Mouse (Mus musculus): ENCODE measurements around the gene Nr2c2ap. TPM values are rescaled to one million over a fixed set of nuclear protein-coding genes. Genes with fewer than 3 reads are reported as not detected.

The Nr2c2ap gene
- polyA plus RNA-seq, 1 experiment from 2014 or later, result 38.0 TPM

- Histone ChIP-seq H3K4me1 (replicated peaks) (peaks cover 18% of the 10 kb centered on the region), H3K27ac (no peak overlapping the region), H3K36me3 (peaks cover 12% of the 10 kb centered on the region), H3K9me3 (no peaks in the 10 kb centered on the region), H3K27me3 (ENCODE audit: insufficient read depth, poor library complexity, severe bottlenecking) (peaks cover 4% of the 10 kb centered on the region; the same call in 1 of the 2 replicates), H3K4me3 (no peak overlapping the region)
- WGBS, result 73% methylated on average over 3 of the region's 3 CpGs
- DNase-seq (ENCODE audit: low spot score), result no peak
These were observed 2.7 kb upstream of the Nr2c2ap start for GRCm38 (mm10) chr8:70128435-70128834.

GRCm38 (mm10) chr8:70129309-70129952 lies 1.7 kb upstream of the Nr2c2ap start:
- DNase-seq (ENCODE audit: low spot score), result no peak
- Histone ChIP-seq H3K36me3 (peaks cover 22% of the 10 kb centered on the region), H3K9me3 (no peaks in the 10 kb centered on the region), H3K4me3 (no peak overlapping the region), H3K27me3 (ENCODE audit: insufficient read depth, poor library complexity, severe bottlenecking) (no peaks in the 10 kb centered on the region; the same call in 1 of the 2 replicates), H3K27ac (no peak overlapping the region), H3K4me1 (replicated peaks) (peaks cover 18% of the 10 kb centered on the region)
- 70% methylated on average over 9 of the region's 9 CpGs for WGBS

DNA sequence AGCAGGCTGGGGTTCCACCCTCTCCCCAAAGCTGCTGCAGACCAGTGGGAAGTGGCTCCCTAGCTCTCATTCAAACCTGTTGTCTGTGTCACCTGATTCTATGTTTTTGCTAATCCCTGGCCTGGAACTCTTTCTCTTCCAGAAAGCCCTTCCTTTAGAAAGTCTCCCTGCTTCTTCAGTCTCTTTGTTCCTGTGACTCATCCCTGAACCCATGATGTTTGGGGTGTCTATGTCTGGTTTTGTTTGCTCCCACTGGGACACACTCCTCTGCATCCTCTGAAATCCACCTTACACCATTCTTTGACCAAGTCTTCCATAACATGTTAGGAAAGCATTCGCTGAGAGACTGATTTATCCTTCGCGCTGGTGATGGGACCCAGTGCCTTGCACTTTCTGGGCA lies 1.1 kb upstream of the Nr2c2ap start:
- Histone ChIP-seq H3K27ac (no peak overlapping the region), H3K4me3 (no peak overlapping the region), H3K27me3 (ENCODE audit: insufficient read depth, poor library complexity, severe bottlenecking) (no peaks in the 10 kb centered on the region; the same call in 1 of the 2 replicates), H3K9me3 (no peaks in the 10 kb centered on the region), H3K4me1 (replicated peaks) (peaks cover 18% of the 10 kb centered on the region), H3K36me3 (peaks cover 29% of the 10 kb centered on the region)
- 83% methylated on average over 3 of the region's 3 CpGs for WGBS
- no peak for DNase-seq (ENCODE audit: low spot score)

DNA sequence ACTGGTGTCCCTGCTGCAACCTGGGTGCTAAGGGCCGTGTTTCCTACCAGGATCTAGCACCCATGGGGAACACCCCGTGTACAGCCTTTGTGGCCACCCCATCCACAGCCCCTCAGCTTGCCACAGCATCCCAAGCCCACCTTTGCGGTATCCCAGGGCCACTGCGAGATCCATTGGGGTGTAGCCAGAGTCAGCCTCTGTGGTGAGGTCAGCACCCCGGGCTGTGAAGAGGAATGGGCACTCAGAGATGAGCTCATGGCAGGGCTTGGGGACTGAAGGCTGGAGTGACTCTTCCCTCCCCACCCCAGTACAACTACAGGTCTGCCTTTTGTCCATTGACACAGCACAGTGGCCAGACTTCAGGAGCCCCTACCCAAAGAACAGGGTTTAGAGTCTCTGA lies 3.0 kb downstream of the Nr2c2ap start:
- WGBS, result 89% methylated on average over 5 of the region's 5 CpGs
- peaks cover 51% of the 10 kb centered on the region for H3K36me3 ChIP-seq

DNA sequence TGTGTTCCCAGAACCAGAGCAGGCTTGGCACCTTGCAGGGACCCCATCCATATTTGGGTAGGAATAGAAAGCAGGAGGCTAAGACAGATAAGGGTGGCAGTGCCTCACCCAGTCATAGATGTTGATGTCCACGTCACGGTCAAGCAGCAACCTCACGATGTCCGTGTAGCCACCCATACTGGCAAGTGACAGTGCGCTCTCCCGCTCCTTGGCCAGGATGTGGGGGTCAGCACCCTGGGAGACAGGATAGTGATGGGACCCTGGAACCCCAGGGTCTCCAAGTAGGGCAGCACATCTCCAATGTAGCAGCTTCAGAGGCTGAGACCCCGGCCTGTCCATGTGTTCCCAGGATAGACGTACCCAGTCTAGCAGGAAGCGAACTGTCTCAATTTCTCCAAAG lies 3.8 kb downstream of the Nr2c2ap start:
- Histone ChIP-seq H3K36me3 (peaks cover 51% of the 10 kb centered on the region), H3K4me3 (no peak overlapping the region), H3K9me3 (no peaks in the 10 kb centered on the region), H3K27me3 (ENCODE audit: insufficient read depth, poor library complexity, severe bottlenecking) (no peaks in the 10 kb centered on the region), H3K27ac (no peak overlapping the region), H3K4me1 (replicated peaks) (peaks cover 27% of the 10 kb centered on the region)
- 95% methylated on average over 9 of the region's 9 CpGs for WGBS
- DNase-seq (ENCODE audit: low spot score), result no peak

More for the DNA sequence above, 3.0 kb downstream of the Nr2c2ap start:
- Histone ChIP-seq H3K4me3 (no peak overlapping the region), H3K9me3 (no peaks in the 10 kb centered on the region), H3K4me1 (replicated peaks) (peaks cover 29% of the 10 kb centered on the region), H3K27ac (no peak overlapping the region), H3K27me3 (ENCODE audit: insufficient read depth, poor library complexity, severe bottlenecking) (no peaks in the 10 kb centered on the region)
- DNase-seq (ENCODE audit: low spot score), result no peak

DNA sequence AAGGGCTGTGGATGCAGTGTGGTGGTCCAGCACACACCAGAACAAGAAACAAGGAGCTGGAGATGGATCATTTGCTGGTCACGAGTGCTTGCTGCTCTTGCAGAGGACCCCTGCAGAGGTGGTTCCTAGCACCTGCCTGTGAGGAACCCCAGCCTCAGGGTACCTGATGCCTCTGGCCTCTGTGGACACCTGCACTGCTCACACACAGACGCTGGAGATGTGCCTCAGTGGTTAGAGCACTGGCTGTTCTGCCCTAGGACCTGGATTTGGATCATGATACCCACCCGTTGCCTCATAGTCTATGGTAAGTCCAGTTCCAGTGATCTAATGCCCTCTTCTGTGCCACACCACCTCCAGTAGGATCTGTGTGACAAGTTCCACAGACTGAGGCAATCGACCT lies 5.5 kb downstream of the Nr2c2ap start:
- Histone ChIP-seq H3K27ac (no peak overlapping the region), H3K9me3 (no peaks in the 10 kb centered on the region), H3K4me1 (replicated peaks) (peaks cover 32% of the 10 kb centered on the region), H3K36me3 (peaks cover 51% of the 10 kb centered on the region), H3K4me3 (no peak overlapping the region), H3K27me3 (ENCODE audit: insufficient read depth, poor library complexity, severe bottlenecking) (no peaks in the 10 kb centered on the region)
- WGBS, result 81% methylated on average over 4 of the region's 4 CpGs
- no peak for DNase-seq (ENCODE audit: low spot score)

DNA sequence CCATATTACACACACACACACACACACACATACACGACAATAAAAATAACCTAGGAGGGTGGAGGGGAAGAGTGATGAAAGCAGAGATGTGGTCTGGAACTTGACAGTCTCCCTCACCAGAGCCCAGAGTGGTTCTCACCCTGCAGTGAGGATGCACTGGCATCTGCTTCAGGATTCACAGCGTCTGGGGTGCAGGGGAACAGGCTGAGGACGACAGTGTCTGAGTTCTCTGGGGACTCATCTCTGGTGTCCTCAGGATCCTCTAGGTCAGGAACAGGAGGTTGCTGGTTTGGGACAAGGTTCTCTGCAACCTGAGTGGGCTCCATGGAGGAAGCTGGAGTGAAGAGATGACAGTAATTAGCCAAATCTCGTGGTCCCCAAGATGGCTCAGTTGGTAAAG lies 6.8 kb downstream of the Nr2c2ap start:
- Histone ChIP-seq H3K36me3 (peaks cover 57% of the 10 kb centered on the region), H3K4me3 (peak overlapping the region; percentile 79)

DNA sequence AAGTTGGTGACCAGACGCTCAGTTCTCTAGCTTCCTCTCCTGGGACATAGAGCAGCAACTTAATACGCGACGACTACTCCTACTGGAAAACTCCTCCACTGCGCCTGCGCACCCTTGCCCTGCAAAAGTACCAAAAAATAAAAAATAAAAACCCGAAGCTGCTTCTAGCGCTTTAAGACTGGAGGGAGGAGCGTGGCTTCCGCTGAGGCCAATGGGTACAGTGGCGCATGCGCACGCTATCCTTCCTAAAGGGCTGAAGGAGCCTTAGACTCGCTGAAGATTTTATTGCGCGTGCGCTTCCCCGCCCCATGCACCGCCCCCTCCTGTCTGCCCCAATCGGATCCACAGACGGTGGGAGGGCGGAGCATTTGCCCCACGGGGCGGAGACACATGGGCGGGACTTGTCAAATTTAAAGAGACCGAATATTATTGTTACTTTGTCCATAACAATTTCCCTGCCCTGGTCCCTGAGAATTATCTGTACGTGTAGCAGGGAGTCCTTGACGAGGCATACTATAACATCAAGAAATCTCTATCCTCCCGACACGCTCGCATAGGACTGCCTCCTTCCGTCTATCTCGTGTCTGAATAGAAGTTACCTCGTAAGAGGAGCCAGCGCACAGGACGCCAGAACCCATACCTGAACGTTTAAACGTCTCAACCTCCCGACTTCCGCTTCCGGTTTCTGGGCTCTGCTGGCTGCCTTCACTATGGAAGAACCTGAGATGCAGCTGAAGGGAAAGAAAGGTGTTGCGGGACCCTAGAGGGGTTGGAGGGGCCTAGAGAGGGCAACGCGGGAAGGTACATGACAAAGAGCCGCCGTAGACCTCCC lies 8.1 kb downstream of the Nr2c2ap start, which contains the start of the genes Rfxank, Borcs8 and Mef2b:
TSS of gene Rfxank (minus strand) at position 129 of the 832 bp plus-strand sequence.
TSS of gene Borcs8 (plus strand) at position 474 of the 832 bp plus-strand sequence.
TSS of gene Mef2b (plus strand) at position 686 of the 832 bp plus-strand sequence.
- peak within 1 kb of the TSS; percentile 79 for H3K4me3 ChIP-seq
- H3K27ac ChIP-seq, result peak within 1 kb of the TSS; percentile 88
- peak; percentile 99 for DNase-seq (ENCODE audit: low spot score)
- no peaks in the 10 kb centered on the region for H3K9me3 ChIP-seq
- peaks cover 22% of the 10 kb centered on the region for H3K4me1 ChIP-seq (replicated peaks)
- under 1% methylated on average over 46 of the region's 46 CpGs for WGBS
- no peaks in the 10 kb centered on the region for H3K27me3 ChIP-seq (ENCODE audit: insufficient read depth, poor library complexity, severe bottlenecking)
- H3K36me3 ChIP-seq, result peaks cover 57% of the 10 kb centered on the region

More for the DNA sequence above, 6.8 kb downstream of the Nr2c2ap start:
- 84% methylated on average over 4 of the region's 4 CpGs for WGBS
- Histone ChIP-seq H3K27me3 (ENCODE audit: insufficient read depth, poor library complexity, severe bottlenecking) (no peaks in the 10 kb centered on the region), H3K4me1 (replicated peaks) (peaks cover 22% of the 10 kb centered on the region), H3K27ac (0 out of 2 replicates have a peak overlapping the region, but pooled peaks have one; percentile 88), H3K9me3 (no peaks in the 10 kb centered on the region)
- DNase-seq (ENCODE audit: low spot score), result no peak

DNA sequence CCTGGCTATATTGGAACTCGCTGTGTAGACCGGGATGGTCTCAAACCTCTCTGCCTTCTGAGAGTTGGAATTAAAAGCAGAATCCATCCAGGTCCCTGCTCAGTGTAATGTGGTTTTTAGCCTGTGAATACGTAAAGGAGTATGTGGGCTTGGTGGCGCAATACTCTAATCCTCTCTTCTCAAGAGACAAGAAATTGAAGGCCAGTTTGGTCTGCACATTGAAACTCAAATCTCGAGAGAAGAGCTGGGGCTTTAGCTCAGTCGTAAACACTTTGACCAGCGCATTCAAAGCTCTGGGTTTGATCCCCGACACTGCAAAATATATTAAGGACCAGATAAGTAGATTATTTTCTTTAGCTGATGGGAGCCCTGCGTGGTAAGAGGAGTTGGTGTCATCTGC lies 8.8 kb downstream of the Nr2c2ap start:
- DNase-seq (ENCODE audit: low spot score), result no peak
- H3K27ac ChIP-seq, result peak overlapping the region; percentile 88
- H3K4me1 ChIP-seq (replicated peaks), result peaks cover 22% of the 10 kb centered on the region
- no peaks in the 10 kb centered on the region for H3K9me3 ChIP-seq
- H3K4me3 ChIP-seq, result peak overlapping the region; percentile 79
- no peaks in the 10 kb centered on the region for H3K27me3 ChIP-seq (ENCODE audit: insufficient read depth, poor library complexity, severe bottlenecking)
- H3K36me3 ChIP-seq, result peaks cover 57% of the 10 kb centered on the region
- 15% methylated on average over 9 of the region's 9 CpGs for WGBS

- Histone ChIP-seq H3K36me3 (peaks cover 45% of the 10 kb centered on the region), H3K27ac (no peak overlapping the region), H3K27me3 (ENCODE audit: insufficient read depth, poor library complexity, severe bottlenecking) (peaks cover 16% of the 10 kb centered on the region), H3K4me3 (no peak overlapping the region), H3K9me3 (no peaks in the 10 kb centered on the region), H3K4me1 (replicated peaks) (peaks cover 18% of the 10 kb centered on the region)
- 87% methylated on average over 7 of the region's 7 CpGs for WGBS
- DNase-seq (ENCODE audit: low spot score), result no peak
These were observed 16.8 kb downstream of the Nr2c2ap start for GRCm38 (mm10) chr8:70147678-70148607.

DNA sequence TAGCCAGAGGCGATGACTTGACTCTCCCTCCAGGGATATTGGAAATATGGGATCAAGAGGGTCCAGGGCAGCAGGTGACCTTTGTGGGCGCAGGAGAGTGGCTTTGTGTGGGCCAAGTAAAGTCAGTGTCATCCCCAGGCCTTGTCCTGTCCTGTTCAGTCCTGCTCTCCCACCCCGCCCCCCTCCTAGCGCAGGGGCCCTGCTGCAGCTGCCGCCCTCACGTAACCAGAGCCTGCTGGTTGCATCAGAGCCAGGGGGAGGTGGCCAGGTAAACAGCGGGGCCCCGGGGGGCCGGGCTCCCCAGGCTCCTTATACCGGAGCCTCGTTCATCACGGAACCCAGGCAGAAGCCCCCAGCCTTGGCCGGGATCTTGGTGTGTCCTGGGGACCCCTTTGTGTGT lies 19.0 kb downstream of the Nr2c2ap start:
- H3K4me3 ChIP-seq, result 0 out of 2 replicates have a peak overlapping the region, but pooled peaks have one; percentile 3
- H3K4me1 ChIP-seq (replicated peaks), result peaks cover 18% of the 10 kb centered on the region
- peak overlapping the region; percentile 35; the same call in 1 of the 2 replicates for H3K27ac ChIP-seq
- H3K36me3 ChIP-seq, result peaks cover 23% of the 10 kb centered on the region
- peaks cover 25% of the 10 kb centered on the region for H3K27me3 ChIP-seq (ENCODE audit: insufficient read depth, poor library complexity, severe bottlenecking)
- peak; percentile 25 for DNase-seq (ENCODE audit: low spot score)
- 21% methylated on average over 13 of the region's 13 CpGs for WGBS
- H3K9me3 ChIP-seq, result no peaks in the 10 kb centered on the region

Data from hindbrain, embryonic 10.5 days (tissue).